Mouse (Mus musculus) 3T3-L1 (cell line): ENCODE data around the gene Mef2c.
A peak's percentile ranks its signal among the peaks of the same experiment; 100 is the strongest.

Experiments
- DNase-seq: peaks from one replicate; pipeline ENCODE4 v3.0.0-alpha.2; 2015; ENCODE audit warnings: low read depth, low spot score

Mef2c gene

GRCm38 (mm10) chr13:83608851-83609516, 105.2 kb downstream of the Mef2c start:
- DNase-seq: no peak

GRCm38 (mm10) chr13:83609517-83609878, 105.7 kb downstream of the Mef2c start:
- DNase-seq: no peak

- DNase-seq: no peak
Measured at GRCm38 (mm10) chr13:83610124-83610523, 106.3 kb downstream of the Mef2c start.

GRCm38 (mm10) chr13:83612195-83612594, 108.4 kb downstream of the Mef2c start:
- DNase-seq: no peak

- no peak for DNase-seq
Measured at GRCm38 (mm10) chr13:83615875-83616274, 112.0 kb downstream of the Mef2c start.

GRCm38 (mm10) chr13:83624651-83625050, 120.8 kb downstream of the Mef2c start:
- no peak for DNase-seq

- DNase-seq: no peak
Measured at GRCm38 (mm10) chr13:83627429-83627828, 123.6 kb downstream of the Mef2c start.

DNA sequence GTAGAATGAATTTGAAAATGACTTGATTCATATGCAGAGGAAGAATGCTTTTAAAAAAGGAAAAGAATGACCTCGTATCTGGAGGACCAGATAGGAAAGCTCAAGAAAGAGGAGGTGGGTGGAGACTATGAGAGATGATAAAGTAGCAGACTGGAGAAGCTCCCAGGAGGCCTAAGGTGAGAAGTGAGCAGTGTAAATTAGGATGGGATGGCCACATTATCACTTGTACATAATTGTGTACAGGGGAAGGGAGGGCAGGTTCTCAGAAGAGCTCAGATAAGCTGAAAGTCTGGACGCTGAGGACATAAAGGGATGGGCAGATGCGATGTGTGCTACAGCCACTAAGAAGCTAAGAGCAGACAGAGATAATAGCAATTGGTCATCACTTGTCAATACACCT, 124.3 kb downstream of the Mef2c start:
- no peak for DNase-seq

DNA sequence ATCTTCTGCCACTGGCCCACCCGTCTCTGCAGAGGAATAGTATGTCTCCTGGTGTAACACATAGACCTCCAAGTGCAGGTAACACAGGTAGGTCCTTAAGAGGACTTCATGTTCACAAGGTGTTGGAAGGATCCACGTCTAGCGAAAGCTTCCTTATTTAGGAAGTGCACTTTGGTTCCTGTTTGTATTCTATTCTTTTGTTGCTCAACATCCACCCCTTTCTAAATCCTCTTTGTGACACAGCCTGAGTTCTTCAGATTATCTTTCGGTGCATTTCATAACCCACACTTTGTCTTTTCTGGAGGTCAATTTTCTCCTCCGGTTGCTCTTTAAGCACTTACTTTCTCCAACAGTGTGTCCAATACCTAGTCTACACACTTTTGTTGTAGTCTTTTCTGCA, 129.3 kb downstream of the Mef2c start:
- DNase-seq: no peak

DNA sequence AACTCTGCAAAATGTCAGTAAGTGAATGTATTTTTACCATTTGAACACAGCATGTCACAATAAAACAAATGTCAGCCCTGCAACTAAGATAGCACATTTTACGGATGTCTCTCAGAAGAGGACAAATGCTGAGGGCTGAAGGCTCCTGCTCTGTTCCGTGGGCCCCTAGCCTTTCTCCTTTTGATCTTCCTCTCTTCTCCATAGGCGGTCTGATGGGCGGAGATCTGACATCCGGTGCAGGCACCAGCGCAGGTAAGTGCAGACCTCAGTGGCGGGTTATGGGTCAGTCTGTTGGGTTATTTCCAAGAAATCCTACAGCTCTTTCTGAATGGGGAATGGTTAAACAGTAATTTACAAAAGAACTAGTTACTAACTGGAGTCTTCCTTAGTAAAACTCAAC, 131.4 kb downstream of the Mef2c start:
- DNase-seq: no peak

- no peak for DNase-seq
Measured at GRCm38 (mm10) chr13:83637666-83638065, 133.8 kb downstream of the Mef2c start.

GRCm38 (mm10) chr13:83638735-83639134, 134.9 kb downstream of the Mef2c start:
- DNase-seq: no peak

GRCm38 (mm10) chr13:83649051-83649450, 145.2 kb downstream of the Mef2c start:
- no peak for DNase-seq

- DNase-seq: no peak
Measured at GRCm38 (mm10) chr13:83649795-83650476, 146.1 kb downstream of the Mef2c start.

GRCm38 (mm10) chr13:83650807-83651206, 147.0 kb downstream of the Mef2c start:
- DNase-seq: no peak

DNA sequence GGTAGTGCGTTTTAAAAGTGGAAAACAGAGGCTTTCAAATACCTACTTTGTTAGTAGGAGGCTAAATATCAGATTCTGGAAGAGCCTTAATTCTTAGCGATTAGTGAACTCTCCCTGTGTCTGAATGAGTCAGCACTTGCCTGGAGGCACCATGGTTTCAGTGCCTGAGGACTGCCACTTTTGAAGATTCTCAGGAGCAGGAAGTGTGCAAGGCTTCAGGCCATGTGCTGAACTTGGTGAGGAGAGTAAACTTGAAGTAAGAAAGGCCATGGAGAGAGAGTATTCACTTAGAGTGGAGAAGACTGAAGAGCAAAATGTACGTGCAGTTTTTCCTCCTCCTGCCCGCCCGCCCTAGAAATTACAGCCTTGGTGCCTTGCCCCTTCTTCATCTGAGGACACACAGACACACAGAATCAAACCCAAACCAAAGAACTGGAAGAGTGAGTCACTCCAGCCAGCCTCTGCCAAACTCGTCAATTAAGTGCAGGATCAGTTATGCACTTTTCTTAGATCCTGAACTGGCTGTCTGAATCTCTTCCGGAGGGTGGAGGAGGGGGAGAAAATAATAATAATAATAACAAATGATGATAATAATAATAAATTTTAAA, 148.2 kb downstream of the Mef2c start:
- DNase-seq: no peak

- DNase-seq: no peak
Measured at GRCm38 (mm10) chr13:83652560-83652959, 148.7 kb downstream of the Mef2c start.

- peak; percentile 82 for DNase-seq
Measured at GRCm38 (mm10) chr13:83654889-83655769, 151.3 kb downstream of the Mef2c start.

- DNase-seq: no peak
Measured at GRCm38 (mm10) chr13:83656094-83656493, 152.3 kb downstream of the Mef2c start.

DNA sequence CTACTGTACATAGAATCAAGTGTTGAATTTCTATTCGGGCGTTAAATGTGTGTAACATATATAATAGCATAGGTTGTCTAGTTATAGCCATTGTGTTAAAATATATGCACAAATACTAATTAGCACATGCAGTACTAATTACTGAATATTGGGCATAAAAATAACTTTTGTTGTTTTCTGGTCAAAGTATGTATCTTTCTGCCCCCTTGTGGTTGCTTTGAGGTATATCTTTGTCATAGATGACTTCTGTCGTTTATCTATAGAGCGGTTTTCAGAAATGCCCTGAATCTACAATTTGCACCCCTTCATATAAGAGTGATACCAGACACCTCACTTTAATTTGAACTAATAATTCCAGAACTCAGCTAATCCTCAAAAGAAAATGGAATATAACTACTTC, 152.9 kb downstream of the Mef2c start:
- peak; percentile 18 for DNase-seq

- DNase-seq: peak; percentile 33
Measured at GRCm38 (mm10) chr13:83660722-83661121, 156.9 kb downstream of the Mef2c start.

GRCm38 (mm10) chr13:83661166-83661565, 157.3 kb downstream of the Mef2c start:
- no peak for DNase-seq
